Mouse (Mus musculus): ENCODE measurements around the gene Slc25a35. TPM values are rescaled to one million over a fixed set of nuclear protein-coding genes. Genes with fewer than 3 reads are reported as not detected.
"Not testable (repeated sequence)": the region's sequence is repeated elsewhere in the genome, so short reads cannot be mapped to it uniquely, and the experiment has no call there.

Slc25a35 gene
- total and polyA plus RNA-seq, 3 experiments, result 0.83 to 1.6 TPM; not detected in 1

- Histone ChIP-seq H3K4me2 (ENCODE audit: insufficient read depth, low read depth, poor library complexity, severe bottlenecking) (no peak overlapping the region), H3K27me3 (replicated peaks) (peaks cover 35% of the 10 kb centered on the region), H3K9me3 (replicated peaks; ENCODE audit: low read length) (no peaks in the 10 kb centered on the region), H3K36me3 (replicated peaks in 1 of 2; ENCODE audit: control insufficient read depth in 1 of 2, insufficient read depth in 1 of 2, low read length in 1 of 2) (no peaks in the 10 kb centered on the region), H3K27ac (ENCODE audit: insufficient read depth, low read depth) (no peak overlapping the region), H3K4me3 (replicated peaks in 1 of 3; ENCODE audit: low read depth in 2 of 3, low read length in 2 of 3, poor library complexity in 1 of 3) (no peak overlapping the region), H3K79me2 (replicated peaks; ENCODE audit: control insufficient read depth, extremely low read depth, insufficient read depth, poor library complexity, severe bottlenecking) (no peaks in the 10 kb centered on the region), H3K9ac (ENCODE audit: insufficient read depth, low read depth) (no peak overlapping the region), H3K4me1 (ENCODE audit: control insufficient read depth in 1 of 2, insufficient read depth in 2 of 2) (peaks cover 0 to 9% of the 10 kb centered on the region in 2 experiments; a peak in 3 of 4 replicates)
- TF ChIP-seq JUND (conservative IDR thresholded peaks at IDR 0.05; ENCODE audit: low read depth, low read length) (no peak), SMC3 (IDR thresholded peaks at IDR 0.05; ENCODE audit: low read depth, low read length) (no peak), ZKSCAN1 (IDR thresholded peaks at IDR 0.05; ENCODE audit: borderline replicate concordance, low read depth, low read length) (no peak), IRF4 (IDR thresholded peaks at IDR 0.05; ENCODE audit: low read depth, low read length) (no peak), E2F4 (IDR thresholded peaks at IDR 0.05; ENCODE audit: insufficient replicate concordance, low read depth, low read length) (no peak), USF2 (conservative IDR thresholded peaks at IDR 0.05; ENCODE audit: low read depth, low read length) (no peak), EP300 (IDR thresholded peaks at IDR 0.05; ENCODE audit: low read length) (no peak), TBP (conservative IDR thresholded peaks at IDR 0.05; ENCODE audit: low read depth, low read length) (no peak), JUN (IDR thresholded peaks at IDR 0.05; ENCODE audit: insufficient read depth, low read depth, low read length) (no peak), KAT2A (IDR thresholded peaks at IDR 0.05; ENCODE audit: insufficient replicate concordance, low read length) (no peak), POLR2A (IDR thresholded peaks at IDR 0.05; ENCODE audit: low read depth, low read length) (no peak), HCFC1 (IDR thresholded peaks at IDR 0.05; ENCODE audit: low read depth, low read length) (no peak), ETS1 (conservative IDR thresholded peaks at IDR 0.05; ENCODE audit: low read depth, low read length) (no peak), NRF1 (IDR thresholded peaks at IDR 0.05; ENCODE audit: low read depth, low read length) (no peak), CHD2 (IDR thresholded peaks at IDR 0.05; ENCODE audit: low read length) (no peak)
- in situ Hi-C loops (cut with MboI; ENCODE audit: low pct_ligation_motif_present, low pct_unique_long_range_greater_than_20kb, low sequenced_read_pairs) (no loop called here), dilution Hi-C loops (cut with MboI; ENCODE audit: extremely low pct_ligation_motif_present, extremely low pct_unique_long_range_greater_than_20kb, low sequenced_read_pairs) (no loop called here)
- DNase-seq (ENCODE audit: extremely low read depth), result no peak
Measured at GRCm38 (mm10) chr11:68957971-68958370, 10.0 kb upstream of the Slc25a35 start.

GRCm38 (mm10) chr11:68961596-68961995 is 6.3 kb upstream of the Slc25a35 start:
- in situ Hi-C loops (cut with MboI; ENCODE audit: low pct_ligation_motif_present, low pct_unique_long_range_greater_than_20kb, low sequenced_read_pairs) (no loop called here), dilution Hi-C loops (cut with MboI; ENCODE audit: extremely low pct_ligation_motif_present, extremely low pct_unique_long_range_greater_than_20kb, low sequenced_read_pairs) (no loop called here)
- H3K4me2 ChIP-seq (ENCODE audit: insufficient read depth, low read depth, poor library complexity, severe bottlenecking), result no peak overlapping the region
- TF ChIP-seq ZNF384 (IDR thresholded peaks at IDR 0.05; ENCODE audit: low read depth, low read length) (no peak), ZC3H11A (IDR thresholded peaks at IDR 0.05; ENCODE audit: low read depth, low read length) (no peak), BHLHE40 (IDR thresholded peaks at IDR 0.05; ENCODE audit: low read depth, low read length) (no peak)
- no peak overlapping the region for H3K27ac ChIP-seq (ENCODE audit: insufficient read depth, low read depth)
- peaks cover 3 to 7% of the 10 kb centered on the region in 2 experiments; a peak in 3 of 4 replicates for H3K4me1 ChIP-seq (ENCODE audit: control insufficient read depth in 1 of 2, insufficient read depth in 2 of 2)
- H3K9me3 ChIP-seq (replicated peaks; ENCODE audit: low read length), result no peaks in the 10 kb centered on the region
- no peak overlapping the region for H3K9ac ChIP-seq (ENCODE audit: insufficient read depth, low read depth)
- no peak for DNase-seq (ENCODE audit: extremely low read depth)
- H3K27me3 ChIP-seq (replicated peaks), result peaks cover 35% of the 10 kb centered on the region
- H3K36me3 ChIP-seq (replicated peaks in 1 of 2; ENCODE audit: control insufficient read depth in 1 of 2, insufficient read depth in 1 of 2, low read length in 1 of 2), result no peaks in the 10 kb centered on the region
- H3K79me2 ChIP-seq (replicated peaks; ENCODE audit: control insufficient read depth, extremely low read depth, insufficient read depth, poor library complexity, severe bottlenecking), result no peaks in the 10 kb centered on the region
- no peak overlapping the region for H3K4me3 ChIP-seq (replicated peaks in 1 of 3; ENCODE audit: low read depth in 2 of 3, low read length in 2 of 3, poor library complexity in 1 of 3)

GRCm38 (mm10) chr11:68962159-68962558 is 5.8 kb upstream of the Slc25a35 start:
- DNase-seq (ENCODE audit: extremely low read depth); H3K4me2 ChIP-seq (ENCODE audit: insufficient read depth, low read depth, poor library complexity, severe bottlenecking); H3K9me3 ChIP-seq (replicated peaks; ENCODE audit: low read length); H3K9ac ChIP-seq (ENCODE audit: insufficient read depth, low read depth); H3K79me2 ChIP-seq (replicated peaks; ENCODE audit: control insufficient read depth, extremely low read depth, insufficient read depth, poor library complexity, severe bottlenecking); dilution Hi-C loops (cut with MboI; ENCODE audit: extremely low pct_ligation_motif_present, extremely low pct_unique_long_range_greater_than_20kb, low sequenced_read_pairs); H3K4me3 ChIP-seq (replicated peaks in 1 of 3; ENCODE audit: low read depth in 2 of 3, low read length in 2 of 3, poor library complexity in 1 of 3); H3K27ac ChIP-seq (ENCODE audit: insufficient read depth, low read depth); in situ Hi-C loops (cut with MboI; ENCODE audit: low pct_ligation_motif_present, low pct_unique_long_range_greater_than_20kb, low sequenced_read_pairs); H3K36me3 ChIP-seq (replicated peaks in 1 of 2; ENCODE audit: control insufficient read depth in 1 of 2, insufficient read depth in 1 of 2, low read length in 1 of 2): not testable (repeated sequence)
- Histone ChIP-seq H3K4me1 (ENCODE audit: control insufficient read depth in 1 of 2, insufficient read depth in 2 of 2) (peaks cover 3 to 12% of the 10 kb centered on the region in 2 experiments; a peak in 3 of 4 replicates), H3K27me3 (replicated peaks) (peaks cover 36% of the 10 kb centered on the region)
